Mouse (Mus musculus) kidney, postnatal 36 days (tissue): ENCODE measurements at regions not wholly inside any gene's neighbourhood (a gene's known extent, or its start where the extent isn't known, plus 50 kb on each side); places are given as distances from the start of the nearest gene placed in this dataset.
A peak's percentile ranks its signal among the peaks of the same experiment; 100 is the strongest.

Source experiments
- DNase-seq, 2 experiments: peaks; one replicate each; pipeline ENCODE4 v3.0.0; 2021 to 2022; ENCODE audit warnings: mixed read lengths in 2 of 2

DNA sequence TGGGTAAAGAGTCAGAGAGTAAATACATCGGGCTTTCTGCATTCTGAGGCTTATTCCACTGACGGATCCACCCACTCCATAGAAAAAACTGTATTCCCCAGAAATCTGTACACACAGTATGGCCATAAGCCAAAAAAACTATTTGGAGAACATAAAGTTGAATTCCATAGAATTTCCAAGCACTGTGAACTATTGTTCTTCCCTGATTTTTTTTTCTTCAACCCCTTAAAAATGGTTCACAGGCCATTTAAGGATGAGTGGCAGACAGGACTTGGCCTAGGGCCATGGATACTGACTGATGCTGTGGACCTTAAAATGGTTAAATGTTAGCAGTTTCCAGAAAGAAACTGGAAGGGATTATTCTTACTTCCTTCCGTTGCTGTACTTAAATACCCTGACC lies 247.0 kb downstream of the Sipa1l2 start:
- DNase-seq, result no peak

DNA sequence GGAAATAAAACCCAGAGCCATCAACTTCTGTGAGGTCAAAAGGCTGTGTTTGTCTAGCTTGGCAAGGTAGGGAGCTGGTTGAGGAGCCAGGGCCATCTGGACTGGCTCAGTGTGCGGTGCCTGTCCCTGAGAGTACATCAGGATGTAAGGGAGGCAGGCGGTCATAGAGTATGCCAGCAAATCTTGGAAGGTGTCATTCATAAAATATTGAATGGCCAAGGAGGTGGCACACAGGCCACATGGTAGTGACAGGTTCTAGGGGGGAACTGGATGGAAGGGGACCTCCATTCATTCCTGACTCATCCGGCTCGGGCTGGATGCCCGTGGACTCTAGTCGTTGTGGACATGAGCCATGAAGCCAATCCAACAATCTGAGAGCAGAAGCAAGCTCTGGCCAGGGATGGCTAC lies 252.0 kb downstream of the Sipa1l2 start:
- no peak for DNase-seq

DNA sequence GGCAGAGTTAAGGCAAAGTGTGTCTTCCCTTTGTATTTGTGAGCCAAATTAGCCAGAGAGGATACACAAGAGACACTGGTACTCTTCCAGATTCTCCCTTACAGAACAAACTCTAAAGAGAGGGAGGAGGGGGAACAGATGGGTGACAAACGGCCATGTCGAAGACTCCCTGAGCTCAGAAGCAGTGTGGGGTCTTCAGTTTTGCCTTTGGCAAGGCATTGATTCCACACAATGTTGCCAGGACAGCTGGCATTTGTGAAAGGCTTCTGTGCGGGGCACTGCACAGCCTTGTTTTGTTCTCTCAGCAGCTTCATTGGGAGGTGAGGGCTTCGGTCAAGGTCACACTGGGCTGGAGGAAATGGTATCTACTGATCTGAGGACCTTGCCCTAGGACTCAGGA lies 253.9 kb downstream of the Sipa1l2 start:
- DNase-seq, result no peak

DNA sequence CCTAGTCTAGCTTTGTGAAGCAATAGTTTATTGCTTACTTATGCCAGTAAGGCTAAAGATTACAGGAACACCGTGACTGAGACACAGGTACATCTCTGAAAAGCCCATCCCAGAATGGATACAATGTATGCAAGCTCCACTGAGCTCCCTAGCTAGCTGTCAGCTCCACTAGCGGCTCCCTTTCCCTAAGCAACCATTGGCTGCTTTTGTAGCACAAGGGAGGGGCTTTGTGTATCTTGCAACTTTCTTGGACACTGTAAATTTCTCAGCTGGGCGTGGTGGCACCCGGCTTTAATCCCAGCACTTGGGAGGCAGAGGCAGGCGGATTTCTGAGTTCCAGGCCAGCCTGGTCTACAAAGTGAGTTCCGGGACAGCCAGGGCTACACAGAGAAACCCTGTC lies 254.6 kb downstream of the Sipa1l2 start:
- DNase-seq, result no peak

DNA sequence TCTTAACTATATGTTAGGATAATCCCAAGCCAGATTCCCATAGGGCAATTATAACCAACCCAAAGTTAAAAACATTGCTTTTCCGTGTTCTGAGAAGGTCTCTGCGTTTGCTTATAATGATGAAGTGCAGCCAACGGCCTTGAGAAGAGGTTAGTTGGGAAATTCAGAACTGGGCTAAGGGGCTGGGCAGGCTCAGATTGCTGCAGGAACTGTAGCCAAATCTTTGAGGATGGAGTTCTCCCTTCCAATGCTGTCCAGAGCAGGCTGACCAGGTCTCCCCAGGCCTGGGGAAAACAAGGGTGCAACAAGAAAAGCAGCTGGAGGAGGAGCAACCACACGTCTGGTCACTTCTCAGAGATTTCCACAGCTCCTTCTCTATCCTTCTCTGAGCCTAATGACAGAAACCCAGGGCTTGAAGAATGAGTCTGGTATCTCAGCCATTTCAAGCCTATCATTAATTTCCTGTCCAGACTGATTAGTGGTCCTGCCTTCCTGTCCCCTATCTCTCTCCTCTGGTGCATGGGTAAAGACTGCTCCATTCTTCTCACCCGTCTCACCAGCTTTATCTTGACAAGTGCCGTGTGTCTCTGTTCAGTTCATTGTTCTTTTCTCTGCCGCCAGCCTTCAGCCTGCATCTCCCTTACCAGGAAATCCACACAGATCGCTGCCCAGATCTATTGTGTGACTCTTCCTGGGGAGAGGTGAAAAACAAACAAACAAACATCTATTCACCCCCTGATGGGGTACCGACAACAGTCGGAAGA lies 255.2 kb downstream of the Sipa1l2 start:
- peak in 1 of 2 experiments; percentile 18 for DNase-seq

DNA sequence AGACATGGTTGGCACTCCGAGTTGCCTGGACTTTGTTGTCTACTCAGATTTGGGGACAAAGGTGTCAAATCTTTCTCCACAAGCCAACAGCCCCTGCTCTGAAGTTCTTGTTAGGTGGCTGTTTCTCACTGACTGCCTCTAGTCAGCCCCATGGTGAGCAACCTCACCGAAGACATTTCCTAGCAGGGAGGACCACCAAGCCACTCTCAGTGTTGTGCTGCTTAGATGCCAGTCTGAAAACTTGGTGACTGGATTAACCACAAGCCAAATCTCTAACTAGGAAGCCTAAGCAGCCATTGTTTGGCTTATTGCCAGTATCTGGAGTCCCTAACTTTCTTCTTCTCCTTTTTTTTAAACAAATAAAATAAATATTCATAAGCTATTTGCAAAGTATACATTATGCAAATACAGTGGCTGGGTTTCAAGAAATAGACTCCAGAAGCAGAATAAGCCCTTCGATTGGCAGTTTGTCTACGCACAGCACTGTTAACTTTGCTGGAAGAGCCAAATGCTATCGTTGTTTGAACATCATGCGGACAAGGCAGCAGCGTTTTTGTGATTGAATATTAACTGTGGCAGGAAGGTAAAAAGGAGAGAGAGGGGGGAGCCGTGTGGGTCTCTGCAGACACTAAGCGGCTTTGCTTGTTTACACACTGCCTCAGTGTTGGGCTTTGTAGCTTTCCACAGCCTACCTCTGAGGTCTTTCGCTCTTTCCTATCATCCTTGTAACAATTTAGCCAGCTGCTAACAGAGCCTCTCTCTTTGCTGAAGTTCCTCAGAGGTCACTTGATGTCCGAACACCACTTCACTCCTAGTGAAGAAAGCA lies 257.4 kb downstream of the Disc1 start:
- DNase-seq, result no peak
